Mouse (Mus musculus) mature B cell (primary cell): ENCODE measurements around the gene Msto1.
"Not testable (repeated sequence)": the region's sequence is repeated elsewhere in the genome, so short reads cannot be mapped to it uniquely, and the experiment has no call there.

ENCODE experiments used
- in situ Hi-C: fragments of 300-500 bp; cut with MboI; formaldehyde crosslinking; loops from 2 replicates; pipeline ENCODE4 v1.14.3; 2019

The Msto1 gene

GRCm38 (mm10) chr3:88905209-88905608 is 8.6 kb downstream of the Msto1 start:
- in situ Hi-C loops: no loop called here

GRCm38 (mm10) chr3:88904803-88905202 is 9.0 kb downstream of the Msto1 start:
- in situ Hi-C loops: no loop called here

GRCm38 (mm10) chr3:88893011-88893410 is 20.8 kb downstream of the Msto1 start:
- in situ Hi-C loops: not testable (repeated sequence)

- in situ Hi-C loops: not testable (repeated sequence)
These were observed 31.3 kb downstream of the Msto1 start for GRCm38 (mm10) chr3:88882536-88882935.

- in situ Hi-C loops: not testable (repeated sequence)
These were observed 45.4 kb downstream of the Msto1 start for GRCm38 (mm10) chr3:88868449-88868848.

- in situ Hi-C loops: not testable (repeated sequence)
These were observed 46.6 kb downstream of the Msto1 start for GRCm38 (mm10) chr3:88867177-88867576.

- in situ Hi-C loops: not testable (repeated sequence)
These were observed 47.1 kb downstream of the Msto1 start for GRCm38 (mm10) chr3:88866735-88867134.

GRCm38 (mm10) chr3:88862129-88862528 is 51.7 kb downstream of the Msto1 start:
- in situ Hi-C loops: no loop called here

- in situ Hi-C loops: no loop called here
These were observed 58.0 kb downstream of the Msto1 start for GRCm38 (mm10) chr3:88855837-88856236.
